Mouse (Mus musculus): Measurements from ENCODE around the gene Oaz1. TPM values are rescaled to one million over a fixed set of nuclear protein-coding genes. Genes with fewer than 3 reads are reported as not detected.
A peak's percentile ranks its signal among the peaks of the same experiment; 100 is the strongest.

Oaz1 gene
- polyA plus RNA-seq, 1 experiment from 2014 or later, result 1,425 TPM

- peak within 1 kb of the TSS; percentile 78; the same call in 1 of the 2 replicates for H3K9ac ChIP-seq (replicated peaks)
- H3K4me1 ChIP-seq (replicated peaks), result peaks cover 47% of the 10 kb centered on the region
- ATAC-seq, result no peak
- no peak within 1 kb of the TSS for H3K27ac ChIP-seq
- peaks cover 42% of the 10 kb centered on the region for H3K27me3 ChIP-seq
- H3K36me3 ChIP-seq, result peaks cover 46% of the 10 kb centered on the region
- WGBS, result 73% methylated on average over 6 of the region's 6 CpGs
- H3K4me3 ChIP-seq (replicated peaks), result 0 out of 2 replicates have a peak within 1 kb of the TSS, but pooled peaks have one; percentile 46
- H3K9me3 ChIP-seq, result no peaks in the 10 kb centered on the region
- 0 out of 2 replicates have a peak within 1 kb of the TSS, but pooled peaks have one; percentile 84 for H3K4me2 ChIP-seq (replicated peaks)
Measured at GRCm38 (mm10) chr10:80804916-80805315, 21.5 kb upstream of the Oaz1 start, which contains the start of gene Amh. TSS of gene Amh (plus strand) at chr10:80805243.

- Histone ChIP-seq H3K27me3 (peaks cover 46% of the 10 kb centered on the region), H3K9me3 (no peaks in the 10 kb centered on the region), H3K4me3 (replicated peaks) (no peak overlapping the region), H3K4me2 (replicated peaks) (no peak overlapping the region), H3K36me3 (peaks cover 46% of the 10 kb centered on the region), H3K9ac (replicated peaks) (0 out of 2 replicates have a peak overlapping the region, but pooled peaks have one; percentile 19), H3K4me1 (replicated peaks) (peaks cover 47% of the 10 kb centered on the region), H3K27ac (no peak overlapping the region)
- 78% methylated on average over 5 of the region's 5 CpGs for WGBS
- no peak for ATAC-seq
Measured at GRCm38 (mm10) chr10:80805322-80805721, 21.1 kb upstream of the Oaz1 start.

DNA sequence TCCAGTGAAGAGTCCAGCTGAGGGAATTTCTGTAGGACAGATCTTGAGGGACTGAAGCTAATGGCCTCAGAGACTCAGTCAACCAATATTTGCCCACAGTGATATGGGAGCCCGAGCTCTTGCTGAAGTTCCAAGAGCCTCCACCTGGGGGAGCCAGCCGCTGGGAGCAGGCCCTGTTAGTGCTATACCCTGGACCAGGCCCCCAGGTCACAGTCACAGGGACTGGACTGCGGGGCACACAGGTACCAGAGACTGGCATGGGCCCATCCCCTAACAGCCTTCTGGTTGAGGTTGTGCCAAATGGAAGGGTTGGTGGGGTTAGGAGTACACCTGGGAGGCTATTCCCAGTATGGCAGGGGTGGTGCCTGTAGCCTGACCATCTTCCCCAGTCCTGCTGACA, 20.5 kb upstream of the Oaz1 start:
- Histone ChIP-seq H3K27ac (no peak overlapping the region), H3K27me3 (peaks cover 52% of the 10 kb centered on the region), H3K9me3 (no peaks in the 10 kb centered on the region), H3K4me1 (replicated peaks) (peaks cover 45% of the 10 kb centered on the region), H3K4me3 (replicated peaks) (0 out of 2 replicates have a peak overlapping the region, but pooled peaks have one; percentile 46), H3K36me3 (peaks cover 46% of the 10 kb centered on the region), H3K9ac (replicated peaks) (peak overlapping the region; percentile 78; the same call in 1 of the 2 replicates), H3K4me2 (replicated peaks) (peak overlapping the region; percentile 84; the same call in 1 of the 2 replicates)
- ATAC-seq, result peak; percentile 41
- 25% methylated on average over 3 of the region's 3 CpGs for WGBS

GRCm38 (mm10) chr10:80806341-80807056, 20.0 kb upstream of the Oaz1 start:
- 37% methylated on average over 34 of the region's 34 CpGs for WGBS
- Histone ChIP-seq H3K4me1 (replicated peaks) (peaks cover 45% of the 10 kb centered on the region), H3K9me3 (no peaks in the 10 kb centered on the region), H3K27ac (peak overlapping the region; percentile 87), H3K4me3 (replicated peaks) (peak overlapping the region; percentile 46), H3K36me3 (peaks cover 40% of the 10 kb centered on the region), H3K4me2 (replicated peaks) (peak overlapping the region; percentile 84), H3K9ac (replicated peaks) (peak overlapping the region; percentile 78), H3K27me3 (peaks cover 56% of the 10 kb centered on the region)
- ATAC-seq, result peak; percentile 8; the same call in 1 of the 2 replicates

GRCm38 (mm10) chr10:80807057-80807627, 19.3 kb upstream of the Oaz1 start:
- peak overlapping the region; percentile 78 for H3K9ac ChIP-seq (replicated peaks)
- WGBS, result under 1% methylated on average over 55 of the region's 58 CpGs
- H3K4me2 ChIP-seq (replicated peaks), result peak overlapping the region; percentile 84
- H3K36me3 ChIP-seq, result peaks cover 33% of the 10 kb centered on the region
- ATAC-seq, result peak; percentile 86
- H3K27me3 ChIP-seq, result peaks cover 56% of the 10 kb centered on the region
- peak overlapping the region; percentile 46 for H3K4me3 ChIP-seq (replicated peaks)
- peaks cover 45% of the 10 kb centered on the region for H3K4me1 ChIP-seq (replicated peaks)
- H3K9me3 ChIP-seq, result no peaks in the 10 kb centered on the region
- H3K27ac ChIP-seq, result peak overlapping the region; percentile 87

DNA sequence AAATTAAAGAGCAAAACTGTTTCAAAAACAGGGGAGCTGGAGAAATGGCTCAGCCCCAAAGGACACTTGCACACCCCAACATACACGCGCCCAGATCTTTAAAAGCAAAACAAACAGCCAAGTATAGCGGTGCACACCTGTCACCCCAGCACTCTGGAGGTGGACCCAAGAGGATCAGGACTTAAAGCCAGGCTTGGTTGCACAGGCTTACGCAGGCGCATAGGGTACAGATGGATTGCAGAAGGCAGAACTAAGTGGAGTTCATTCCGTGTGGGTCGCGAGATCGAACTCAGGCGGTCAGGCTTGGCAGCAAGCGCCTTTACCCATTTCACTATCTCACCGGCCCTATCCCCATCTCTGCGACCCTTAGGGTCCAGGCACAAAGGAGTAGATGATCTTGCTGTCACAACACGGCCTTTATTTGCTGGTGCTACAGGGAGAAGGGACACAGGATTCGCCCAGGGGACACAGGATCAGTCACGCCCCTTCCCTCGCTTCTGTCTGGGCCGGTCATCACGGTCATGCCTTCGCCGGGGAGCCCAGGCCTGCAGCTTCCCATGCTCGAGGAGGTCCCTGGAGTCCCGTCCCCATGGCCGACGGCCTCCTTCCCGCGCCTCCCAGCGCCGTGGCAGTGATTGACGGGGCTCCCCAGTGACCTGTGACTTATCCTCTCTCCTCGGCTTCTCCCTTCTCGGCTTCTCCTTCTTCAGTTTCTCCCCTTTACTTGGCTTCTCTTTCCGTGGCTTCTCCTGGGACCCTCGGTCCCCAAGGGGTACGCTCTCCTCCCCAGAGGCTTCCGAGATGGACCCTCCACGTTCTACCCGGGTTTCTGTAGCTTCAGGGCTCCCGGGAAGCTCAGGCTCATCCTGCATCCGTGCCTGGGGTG, 18.1 kb upstream of the Oaz1 start:
- Histone ChIP-seq H3K4me1 (replicated peaks) (peaks cover 45% of the 10 kb centered on the region), H3K27ac (no peak overlapping the region), H3K9me3 (no peaks in the 10 kb centered on the region), H3K4me3 (replicated peaks) (peak overlapping the region; percentile 19), H3K36me3 (peaks cover 21% of the 10 kb centered on the region), H3K4me2 (replicated peaks) (peak overlapping the region; percentile 84), H3K27me3 (peaks cover 61% of the 10 kb centered on the region), H3K9ac (replicated peaks) (peak overlapping the region; percentile 48)
- WGBS, result 13% methylated on average over 40 of the region's 40 CpGs
- no peak for ATAC-seq

GRCm38 (mm10) chr10:80808985-80809632, 17.3 kb upstream of the Oaz1 start:
- Histone ChIP-seq H3K36me3 (peaks cover 14% of the 10 kb centered on the region), H3K27ac (no peak overlapping the region), H3K4me2 (replicated peaks) (peak overlapping the region; percentile 38), H3K9me3 (no peaks in the 10 kb centered on the region), H3K27me3 (peaks cover 61% of the 10 kb centered on the region), H3K9ac (replicated peaks) (peak overlapping the region; percentile 48), H3K4me1 (replicated peaks) (peaks cover 45% of the 10 kb centered on the region), H3K4me3 (replicated peaks) (peak overlapping the region; percentile 19)
- 10% methylated on average over 18 of the region's 18 CpGs for WGBS
- no peak for ATAC-seq

GRCm38 (mm10) chr10:80810084-80810483, 16.4 kb upstream of the Oaz1 start:
- peak overlapping the region; percentile 28; the same call in 1 of the 2 replicates for H3K9ac ChIP-seq (replicated peaks)

GRCm38 (mm10) chr10:80812391-80813041, 13.9 kb upstream of the Oaz1 start:
- Histone ChIP-seq H3K36me3 (no peaks in the 10 kb centered on the region), H3K27me3 (peaks cover 38% of the 10 kb centered on the region), H3K4me1 (replicated peaks) (peaks cover 25% of the 10 kb centered on the region), H3K9ac (replicated peaks) (no peak overlapping the region), H3K27ac (no peak overlapping the region), H3K4me3 (replicated peaks) (no peak overlapping the region), H3K4me2 (replicated peaks) (no peak overlapping the region), H3K9me3 (no peaks in the 10 kb centered on the region)
- WGBS, result 72% methylated on average over 5 of the region's 5 CpGs
- ATAC-seq, result no peak

More at GRCm38 (mm10) chr10:80810084-80810483, 16.4 kb upstream of the Oaz1 start:
- ATAC-seq, result no peak
- Histone ChIP-seq H3K9me3 (no peaks in the 10 kb centered on the region), H3K27ac (no peak overlapping the region), H3K27me3 (peaks cover 52% of the 10 kb centered on the region), H3K36me3 (peaks cover 4% of the 10 kb centered on the region), H3K4me3 (replicated peaks) (no peak overlapping the region), H3K4me1 (replicated peaks) (peaks cover 45% of the 10 kb centered on the region), H3K4me2 (replicated peaks) (0 out of 2 replicates have a peak overlapping the region, but pooled peaks have one; percentile 12)
- WGBS, result 7% methylated on average over 20 of the region's 20 CpGs

GRCm38 (mm10) chr10:80813366-80813765, 13.1 kb upstream of the Oaz1 start, which contains the start of gene Jsrp1:
TSS of gene Jsrp1 (minus strand) at chr10:80813498.
- no peak within 1 kb of the TSS for H3K4me2 ChIP-seq (replicated peaks)
- 78% methylated on average over 4 of the region's 4 CpGs for WGBS
- H3K27me3 ChIP-seq, result peaks cover 34% of the 10 kb centered on the region
- no peaks in the 10 kb centered on the region for H3K9me3 ChIP-seq
- H3K4me3 ChIP-seq (replicated peaks), result no peak within 1 kb of the TSS
- H3K9ac ChIP-seq (replicated peaks), result no peak within 1 kb of the TSS
- H3K4me1 ChIP-seq (replicated peaks), result peaks cover 17% of the 10 kb centered on the region
- no peak within 1 kb of the TSS for H3K27ac ChIP-seq
- H3K36me3 ChIP-seq, result no peaks in the 10 kb centered on the region
- no peak for ATAC-seq

GRCm38 (mm10) chr10:80814800-80815199, 11.7 kb upstream of the Oaz1 start:
- WGBS, result 72% methylated on average over 7 of the region's 7 CpGs
- no peak for ATAC-seq
- H3K9me3 ChIP-seq, result no peaks in the 10 kb centered on the region

More at GRCm38 (mm10) chr10:80814800-80815199, 11.7 kb upstream of the Oaz1 start:
- H3K27me3 ChIP-seq, result peaks cover 20% of the 10 kb centered on the region
- no peak overlapping the region for H3K27ac ChIP-seq
- H3K36me3 ChIP-seq, result no peaks in the 10 kb centered on the region
- H3K4me3 ChIP-seq (replicated peaks), result no peak overlapping the region
- H3K4me1 ChIP-seq (replicated peaks), result peaks cover 7% of the 10 kb centered on the region
- H3K9ac ChIP-seq (replicated peaks), result no peak overlapping the region
- no peak overlapping the region for H3K4me2 ChIP-seq (replicated peaks)

All from midbrain, embryonic 13.5 days (tissue).